Mouse (Mus musculus) mature B cell (primary cell): ENCODE results near the gene Cenpm.

Source experiments
- in situ Hi-C: fragments of 300-500 bp; cut with MboI; formaldehyde crosslinking; loops from 2 replicates; pipeline ENCODE4 v1.14.3; 2019

Cenpm gene

GRCm38 (mm10) chr15:82244115-82244804, at the start of gene Cenpm:
Gene Cenpm, minus strand, starts transcription at chr15:82244748.
- in situ Hi-C loops: no loop called here

GRCm38 (mm10) chr15:82294059-82294458, 49.5 kb upstream of the Cenpm start:
- in situ Hi-C loops: loop anchor here (25.0 kb wide), 1 partner anchor 493 kb away; the partner anchor contains the start of gene Cyp2d26

GRCm38 (mm10) chr15:82293271-82293711, 48.7 kb upstream of the Cenpm start:
- in situ Hi-C loops: loop anchor here (25.0 kb wide), 1 partner anchor 494 kb away; the partner anchor contains the start of gene Cyp2d26

GRCm38 (mm10) chr15:82292851-82293250, 48.3 kb upstream of the Cenpm start:
- in situ Hi-C loops: loop anchor here (25.0 kb wide), 1 partner anchor 494 kb away; the partner anchor contains the start of gene Cyp2d26

GRCm38 (mm10) chr15:82290252-82290651, 45.7 kb upstream of the Cenpm start:
- in situ Hi-C loops: loop anchor here (25.0 kb wide), 1 partner anchor 497 kb away; the partner anchor contains the start of gene Cyp2d26

- in situ Hi-C loops: loop anchor here (25.0 kb wide), 1 partner anchor 501 kb away; the partner anchor contains the start of gene Cyp2d26
Measured at GRCm38 (mm10) chr15:82286157-82286556, 41.6 kb upstream of the Cenpm start.

GRCm38 (mm10) chr15:82280638-82281037, 36.1 kb upstream of the Cenpm start:
- in situ Hi-C loops: loop anchor here (25.0 kb wide), 1 partner anchor 507 kb away; the partner anchor contains the start of gene Cyp2d26

- in situ Hi-C loops: loop anchor here (25.0 kb wide), 1 partner anchor 510 kb away; the partner anchor contains the start of gene Cyp2d26
Measured at GRCm38 (mm10) chr15:82277591-82277990, 33.0 kb upstream of the Cenpm start.

GRCm38 (mm10) chr15:82274927-82275901, 30.7 kb upstream of the Cenpm start:
- in situ Hi-C loops: loop anchor here (25.0 kb wide), 1 partner anchor 512 kb away; the partner anchor contains the start of gene Cyp2d26

GRCm38 (mm10) chr15:82274593-82274926, 30.0 kb upstream of the Cenpm start, which contains the start of gene Sept3:
Gene Sept3, plus strand, starts transcription at chr15:82274893.
- in situ Hi-C loops: no loop called here

GRCm38 (mm10) chr15:82272295-82272694, 27.7 kb upstream of the Cenpm start:
- in situ Hi-C loops: no loop called here

- in situ Hi-C loops: no loop called here
Measured at GRCm38 (mm10) chr15:82271201-82271600, 26.7 kb upstream of the Cenpm start.

- in situ Hi-C loops: no loop called here
Measured at GRCm38 (mm10) chr15:82268783-82269182, 24.2 kb upstream of the Cenpm start.

GRCm38 (mm10) chr15:82268185-82268584, 23.6 kb upstream of the Cenpm start:
- in situ Hi-C loops: no loop called here

GRCm38 (mm10) chr15:82266356-82266755, 21.8 kb upstream of the Cenpm start:
- in situ Hi-C loops: no loop called here

- in situ Hi-C loops: no loop called here
Measured at GRCm38 (mm10) chr15:82259510-82259909, 15.0 kb upstream of the Cenpm start.

- in situ Hi-C loops: no loop called here
Measured at GRCm38 (mm10) chr15:82255944-82256383, 11.4 kb upstream of the Cenpm start.

- in situ Hi-C loops: no loop called here
Measured at GRCm38 (mm10) chr15:82255248-82255647, 10.7 kb upstream of the Cenpm start.

GRCm38 (mm10) chr15:82252097-82252496, 7.5 kb upstream of the Cenpm start, which contains the start of gene 1500009C09Rik:
Gene 1500009C09Rik, plus strand, starts transcription at chr15:82252397.
- in situ Hi-C loops: no loop called here

- in situ Hi-C loops: no loop called here
Measured at GRCm38 (mm10) chr15:82251579-82251978, 7.0 kb upstream of the Cenpm start.

- in situ Hi-C loops: no loop called here
Measured at GRCm38 (mm10) chr15:82247131-82247776, 2.7 kb upstream of the Cenpm start.
